In the genomic region with DNA sequence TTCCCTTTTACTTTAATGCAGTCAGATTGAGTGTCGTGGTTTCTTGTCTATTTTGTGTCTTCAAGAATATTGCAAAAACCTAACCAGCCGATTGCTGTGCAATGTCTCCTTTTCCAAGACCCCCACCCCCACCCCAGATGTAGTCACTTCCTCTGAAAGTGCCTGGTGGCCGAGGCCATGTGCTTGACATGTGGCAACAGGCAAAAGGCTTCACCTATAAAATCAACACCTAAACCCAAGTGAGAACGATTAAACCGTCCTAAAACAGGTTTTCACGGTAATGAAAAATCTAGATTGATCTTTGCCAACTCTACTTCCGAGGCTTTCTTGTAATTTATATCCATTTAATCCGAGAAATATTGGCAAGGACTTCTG, we compare ENCODE assay signal across 8 mouse cellular contexts. TPM values are rescaled to one million over a fixed set of nuclear protein-coding genes. Genes with fewer than 3 reads are reported as not detected.
DNase-seq lines count a peak whose midpoint lies in the region; ATAC-seq and TF ChIP-seq lines count a peak whose summit lies in the region.

No protein-coding gene starts in this region.

- H3K36me3 ChIP-seq in heart, adult 2 months (ENCODE audit: control insufficient read depth, insufficient read depth, low read length) = peaks cover 38% of the 10 kb centered on the region
- peaks cover 42% of the 10 kb centered on the region for H3K36me3 ChIP-seq in ES-Bruce4 (ENCODE audit: control insufficient read depth, insufficient read depth, low read length, poor library complexity, severe bottlenecking)
- peaks cover 19% of the 10 kb centered on the region for H3K36me3 ChIP-seq in forebrain, embryonic 12.5 days (replicated peaks)
- H3K36me3 ChIP-seq in liver, embryonic 11.5 days (ENCODE audit: control insufficient read depth, insufficient read depth, low read length) = peaks cover 23% of the 10 kb centered on the region

- no peak for DNase-seq in heart, adult 2 months
- DNase-seq in heart, adult 11 months = no peak
- DNase-seq in liver, embryonic 11.5 days (ENCODE audit: low spot score) = peak; percentile 51
- peak; percentile 31 for DNase-seq in retina, postnatal 1 day
- no peak for DNase-seq in left cerebral cortex, adult 9 months (ENCODE audit: low spot score in 2 of 2)
- DNase-seq in left cerebral cortex, postnatal 25 days (ENCODE audit: low spot score in 2 of 2) = no peak

- under 1% methylated on average over 8 of the region's 8 CpGs for WGBS in heart, adult 2 months
- WGBS in forebrain, embryonic 12.5 days = 2% methylated on average over 8 of the region's 8 CpGs
- 0% methylated on average over 8 of the region's 8 CpGs for WGBS in liver, embryonic 11.5 days

- TF ChIP-seq POLR2A in heart, adult 2 months (IDR thresholded peaks at IDR 0.05; ENCODE audit: insufficient read depth, low read depth, low read length) = no peak
- no peak for TF ChIP-seq POLR2A in ES-Bruce4 (IDR thresholded peaks at IDR 0.05; ENCODE audit: insufficient read depth, low read length)

- ATAC-seq in forebrain, embryonic 12.5 days (ENCODE audit: low FRiP score) = no peak
- ATAC-seq in liver, embryonic 11.5 days (replicated peaks; ENCODE audit: low FRiP score) = no peak

- H3K27me3 ChIP-seq in heart, adult 2 months (ENCODE audit: control insufficient read depth, insufficient read depth, low read length) = no peaks in the 10 kb centered on the region
- H3K27me3 ChIP-seq in ES-Bruce4 (ENCODE audit: control insufficient read depth, insufficient read depth, low read length, poor library complexity, severe bottlenecking) = no peaks in the 10 kb centered on the region
- H3K27me3 ChIP-seq in forebrain, embryonic 12.5 days = no peaks in the 10 kb centered on the region
- no peaks in the 10 kb centered on the region for H3K27me3 ChIP-seq in liver, embryonic 11.5 days (replicated peaks; ENCODE audit: control insufficient read depth, insufficient read depth, low read length)

- H3K4me2 ChIP-seq in forebrain, embryonic 12.5 days = peak overlapping the region; percentile 81
- H3K4me2 ChIP-seq in liver, embryonic 11.5 days = peak overlapping the region; percentile 91

- no peaks in the 10 kb centered on the region for H3K9me3 ChIP-seq in ES-Bruce4 (replicated peaks; ENCODE audit: control insufficient read depth, insufficient read depth, low read length, poor library complexity, severe bottlenecking)
- no peaks in the 10 kb centered on the region for H3K9me3 ChIP-seq in forebrain, embryonic 12.5 days
- no peaks in the 10 kb centered on the region for H3K9me3 ChIP-seq in liver, embryonic 11.5 days (ENCODE audit: control insufficient read depth, low read length)

- H3K79me2 ChIP-seq in heart, adult 2 months (replicated peaks; ENCODE audit: control insufficient read depth, insufficient read depth, low read length) = peaks cover 6% of the 10 kb centered on the region; the same call in 1 of the 2 replicates

- TF ChIP-seq CTCF in heart, adult 2 months (IDR thresholded peaks at IDR 0.05) = no peak
- TF ChIP-seq CTCF in ES-Bruce4 (IDR thresholded peaks at IDR 0.05; ENCODE audit: low read depth, low read length) = no peak

- H3K27ac ChIP-seq in heart, adult 2 months = peak overlapping the region; percentile 97
- H3K27ac ChIP-seq in ES-Bruce4 (ENCODE audit: insufficient read depth, low read length) = 0 out of 2 replicates have a peak overlapping the region, but pooled peaks have one; percentile 54
- H3K27ac ChIP-seq in forebrain, embryonic 12.5 days = 0 out of 2 replicates have a peak overlapping the region, but pooled peaks have one; percentile 92
- peak overlapping the region; percentile 95 for H3K27ac ChIP-seq in liver, embryonic 11.5 days (ENCODE audit: low read depth, low read length)

- no peak for TF ChIP-seq EP300 in heart, adult 2 months (IDR thresholded peaks at IDR 0.05; ENCODE audit: insufficient read depth, low read depth, low read length)
- no peak for TF ChIP-seq EP300 in ES-Bruce4 (IDR thresholded peaks at IDR 0.05; ENCODE audit: insufficient read depth, low read depth, low read length)

- H3K4me3 ChIP-seq in heart, adult 2 months = peak overlapping the region; percentile 65
- H3K4me3 ChIP-seq in ES-Bruce4 (ENCODE audit: low read depth, low read length) = peak overlapping the region; percentile 87
- H3K4me3 ChIP-seq in forebrain, embryonic 12.5 days (replicated peaks) = peak overlapping the region; percentile 91
- H3K4me3 ChIP-seq in liver, embryonic 11.5 days (ENCODE audit: low read depth, low read length) = peak overlapping the region; percentile 99

- intact Hi-C loops in heart, adult 2 months (cut with DNase I) = loop anchor here (2.0 to 5.0 kb wide), 2 partner anchors 37 to 63 kb away; a partner anchor contains a TSS
- intact Hi-C loops in left cerebral cortex, postnatal 25 days (cut with DNase I) = no loop called here

- peak overlapping the region; percentile 96 for H3K9ac ChIP-seq in heart, adult 2 months (ENCODE audit: low read depth, low read length)
- H3K9ac ChIP-seq in ES-Bruce4 (ENCODE audit: low read depth, poor library complexity, severe bottlenecking) = peak overlapping the region; percentile 96
- peak overlapping the region; percentile 98 for H3K9ac ChIP-seq in forebrain, embryonic 12.5 days
- peak overlapping the region; percentile 100 for H3K9ac ChIP-seq in liver, embryonic 11.5 days (ENCODE audit: low read depth, low read length)

- peaks cover 10% of the 10 kb centered on the region for H3K4me1 ChIP-seq in heart, adult 2 months (ENCODE audit: control insufficient read depth, insufficient read depth, low read length)
- H3K4me1 ChIP-seq in ES-Bruce4 (ENCODE audit: control insufficient read depth, insufficient read depth, low read length) = no peaks in the 10 kb centered on the region
- H3K4me1 ChIP-seq in forebrain, embryonic 12.5 days = peaks cover 28% of the 10 kb centered on the region
- peaks cover 17% of the 10 kb centered on the region for H3K4me1 ChIP-seq in liver, embryonic 11.5 days (replicated peaks; ENCODE audit: control insufficient read depth, insufficient read depth, low read length)

RNA-seq across cellular contexts. Expression of a gene that starts 1.1 kb away (rescaled TPM):
- total RNA-seq in heart, adult 2 months (2021) = 100 to 1,000 TPM; 303 to 355 TPM
- 201 and 451 TPM in 2 replicates for polyA plus RNA-seq in heart, adult 2 months (2012; rRNA removed)
- 466 and 481 TPM in 2 replicates for polyA plus RNA-seq in ES-Bruce4 (2011; ENCODE audit: insufficient read depth, insufficient read length, low read depth, missing spikeins)
- polyA plus RNA-seq in forebrain, embryonic 12.5 days (2016; fragmentation: Nextera tagmentation; extraction: Ambion mirVana) = 1,030 and 1,055 TPM in 2 replicates
- polyA plus RNA-seq in liver, embryonic 11.5 days (2014; fragmentation: Nextera tagmentation; extraction: Ambion mirVana) = 1,371 and 1,468 TPM in 2 replicates
- total RNA-seq in left cerebral cortex, postnatal 25 days (2021) = 100 to 1,000 TPM; 250 to 258 TPM

RNA-seq across cellular contexts. Expression of a gene that starts 11.2 kb away (rescaled TPM):
- total RNA-seq in heart, adult 2 months (2021) = 10 to 100 TPM; 22.3 to 22.8 TPM
- polyA plus RNA-seq in heart, adult 2 months (2012; rRNA removed) = 7.3 and 15.1 TPM in 2 replicates
- polyA plus RNA-seq in ES-Bruce4 (2011; ENCODE audit: insufficient read depth, insufficient read length, low read depth, missing spikeins) = 56.0 and 69.3 TPM in 2 replicates
- 68.1 and 71.2 TPM in 2 replicates for polyA plus RNA-seq in forebrain, embryonic 12.5 days (2016; fragmentation: Nextera tagmentation; extraction: Ambion mirVana)
- polyA plus RNA-seq in liver, embryonic 11.5 days (2014; fragmentation: Nextera tagmentation; extraction: Ambion mirVana) = 84.8 and 89.0 TPM in 2 replicates
- 10 to 100 TPM; 27.6 to 31.2 TPM for total RNA-seq in left cerebral cortex, postnatal 25 days (2021)

RNA-seq across cellular contexts. Expression of a gene that starts 14.2 kb away (rescaled TPM):
- 1 to 10 TPM in 1 of 2 experiments, under 1 TPM in 1; 0.23 to 1.4 TPM for total RNA-seq in heart, adult 2 months (2021)
- 0.16 and 0.79 TPM in 2 replicates for polyA plus RNA-seq in heart, adult 2 months (2012; rRNA removed)
- polyA plus RNA-seq in ES-Bruce4 (2011; ENCODE audit: insufficient read depth, insufficient read length, low read depth, missing spikeins) = 1.6 and 3.6 TPM in 2 replicates
- 3.2 and 3.3 TPM in 2 replicates for polyA plus RNA-seq in forebrain, embryonic 12.5 days (2016; fragmentation: Nextera tagmentation; extraction: Ambion mirVana)
- 5.6 and 7.8 TPM in 2 replicates for polyA plus RNA-seq in liver, embryonic 11.5 days (2014; fragmentation: Nextera tagmentation; extraction: Ambion mirVana)
- 1 to 10 TPM; 1.4 to 1.9 TPM for total RNA-seq in left cerebral cortex, postnatal 25 days (2021)

RNA-seq across cellular contexts. Expression of a gene that starts 37.8 kb away (rescaled TPM):
- total RNA-seq in heart, adult 2 months (2021) = 10 to 100 TPM; 11.1 to 11.6 TPM
- 12.2 and 17.6 TPM in 2 replicates for polyA plus RNA-seq in heart, adult 2 months (2012; rRNA removed)
- 1.6 and 2.5 TPM in 2 replicates for polyA plus RNA-seq in ES-Bruce4 (2011; ENCODE audit: insufficient read depth, insufficient read length, low read depth, missing spikeins)
- polyA plus RNA-seq in forebrain, embryonic 12.5 days (2016; fragmentation: Nextera tagmentation; extraction: Ambion mirVana) = 7.7 and 9.2 TPM in 2 replicates
- polyA plus RNA-seq in liver, embryonic 11.5 days (2014; fragmentation: Nextera tagmentation; extraction: Ambion mirVana) = 20.4 and 21.4 TPM in 2 replicates
- 10 to 100 TPM; 18.6 to 19.8 TPM for total RNA-seq in left cerebral cortex, postnatal 25 days (2021)

RNA-seq across cellular contexts. Expression of a gene that starts 37.8 kb away (rescaled TPM):
- 10 to 100 TPM; 40.3 to 41.0 TPM for total RNA-seq in heart, adult 2 months (2021)
- polyA plus RNA-seq in heart, adult 2 months (2012; rRNA removed) = 29.5 and 35.9 TPM in 2 replicates
- polyA plus RNA-seq in ES-Bruce4 (2011; ENCODE audit: insufficient read depth, insufficient read length, low read depth, missing spikeins) = 73.3 and 74.5 TPM in 2 replicates
- polyA plus RNA-seq in forebrain, embryonic 12.5 days (2016; fragmentation: Nextera tagmentation; extraction: Ambion mirVana) = 142 and 153 TPM in 2 replicates
- polyA plus RNA-seq in liver, embryonic 11.5 days (2014; fragmentation: Nextera tagmentation; extraction: Ambion mirVana) = 116 and 130 TPM in 2 replicates
- 100 to 1,000 TPM; 212 to 218 TPM for total RNA-seq in left cerebral cortex, postnatal 25 days (2021)

Comparison
In these comparisons a context has a peak if more than half of its experiments do, and no peak if none do; other contexts are left out.
1. DNase-seq: peak in liver, embryonic 11.5 days (single experiment) and retina, postnatal 1 day (single experiment); none in heart, adult 2 months (0 of 2), heart, adult 11 months (single experiment), left cerebral cortex, adult 9 months (0 of 2) and left cerebral cortex, postnatal 25 days (0 of 2).
2. Peak in every context shown above with its lines, with median percentiles within 50 percentile points of each other: H3K27ac ChIP-seq, H3K4me3 ChIP-seq and H3K9ac ChIP-seq.